In the genomic region with DNA sequence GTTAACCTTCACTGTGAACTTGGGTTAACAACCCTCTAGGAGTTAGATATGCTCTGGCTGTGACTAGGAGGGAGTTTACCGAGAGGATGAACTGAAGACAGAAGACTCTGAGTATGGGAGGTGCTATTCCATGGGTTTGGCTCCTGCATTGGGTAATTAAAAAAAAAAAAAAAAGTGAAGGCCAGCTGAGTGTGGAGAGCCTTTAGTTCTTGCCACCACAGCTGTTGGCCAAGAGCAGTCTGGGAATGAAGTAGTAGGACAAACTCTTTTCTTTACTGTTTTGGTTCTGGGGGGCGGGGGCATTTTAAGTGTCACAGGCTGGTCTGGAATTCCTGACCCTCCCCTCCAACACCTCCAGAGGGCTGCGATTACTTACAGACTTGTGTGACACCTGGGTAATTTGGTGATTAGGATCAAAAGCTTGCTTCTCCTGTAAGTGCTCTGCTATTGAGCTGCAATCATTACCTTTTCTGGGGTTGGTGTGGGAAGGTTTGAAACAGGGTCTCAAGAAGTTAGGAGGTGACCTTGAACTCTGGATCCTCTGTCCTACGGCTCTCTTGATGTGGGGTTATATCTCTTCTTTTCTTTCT, we compare ENCODE assay signal across 8 mouse cellular contexts. TPM values are rescaled to one million over a fixed set of nuclear protein-coding genes. Genes with fewer than 3 reads are reported as not detected.
DNase-seq lines count a peak whose midpoint lies in the region; ATAC-seq and TF ChIP-seq lines count a peak whose summit lies in the region.

No protein-coding gene starts in this region.

- no peaks in the 10 kb centered on the region for H3K27me3 ChIP-seq in limb, embryonic 13.5 days
- H3K27me3 ChIP-seq in stomach, postnatal 0 days (ENCODE audit: control insufficient read depth, insufficient read depth, low read length), result no peaks in the 10 kb centered on the region

- ATAC-seq in limb, embryonic 13.5 days (ENCODE audit: low FRiP score, low read depth), result no peak
- ATAC-seq in stomach, postnatal 0 days (ENCODE audit: low FRiP score, low TSS enrichment), result no peak

- H3K4me1 ChIP-seq in limb, embryonic 13.5 days, result peaks cover 32% of the 10 kb centered on the region
- H3K4me1 ChIP-seq in stomach, postnatal 0 days (replicated peaks; ENCODE audit: control insufficient read depth, insufficient read depth), result peaks cover 4% of the 10 kb centered on the region; the same call in 1 of the 2 replicates

- DNase-seq in cerebellum, adult 9-10 months, result peak; percentile 42
- DNase-seq in cerebellum, postnatal 14 days, result no peak
- peak; percentile 12 for DNase-seq in thymus, postnatal 25 days
- DNase-seq in thymus, postnatal 14 days, result no peak
- no peak for DNase-seq in stomach, postnatal 0 days (ENCODE audit: low spot score)
- DNase-seq in urinary bladder, postnatal 14 days (ENCODE audit: low spot score), result no peak
- no peak for DNase-seq in layer of hippocampus, postnatal 10 days (ENCODE audit: low spot score in 2 of 2)

- H3K4me3 ChIP-seq in limb, embryonic 13.5 days, result peak overlapping the region; percentile 93
- no peak overlapping the region for H3K4me3 ChIP-seq in stomach, postnatal 0 days (ENCODE audit: low read depth, low read length)

- TF ChIP-seq CTCF in stomach, postnatal 0 days (IDR thresholded peaks at IDR 0.05; ENCODE audit: low read depth), result no peak

- H3K36me3 ChIP-seq in limb, embryonic 13.5 days, result peaks cover 14% of the 10 kb centered on the region
- peaks cover 2% of the 10 kb centered on the region; the same call in 1 of the 2 replicates for H3K36me3 ChIP-seq in stomach, postnatal 0 days (ENCODE audit: control insufficient read depth, insufficient read depth, low read length)

- 23% methylated on average over 4 of the region's 4 CpGs for WGBS in limb, embryonic 13.5 days
- WGBS in stomach, postnatal 0 days, result 43% methylated on average over 4 of the region's 4 CpGs

- peak overlapping the region; percentile 60 for H3K4me2 ChIP-seq in limb, embryonic 13.5 days (replicated peaks)
- H3K4me2 ChIP-seq in stomach, postnatal 0 days (replicated peaks; ENCODE audit: low read depth), result peak overlapping the region; percentile 46; the same call in 1 of the 2 replicates

- peak overlapping the region; percentile 84 for H3K27ac ChIP-seq in limb, embryonic 13.5 days
- peak overlapping the region; percentile 96 for H3K27ac ChIP-seq in stomach, postnatal 0 days (replicated peaks)

- H3K9me3 ChIP-seq in limb, embryonic 13.5 days, result no peaks in the 10 kb centered on the region
- H3K9me3 ChIP-seq in stomach, postnatal 0 days (ENCODE audit: control insufficient read depth, low read length), result no peaks in the 10 kb centered on the region

- TF ChIP-seq EP300 in stomach, postnatal 0 days (optimal IDR thresholded peaks at IDR 0.05), result no peak

- H3K9ac ChIP-seq in limb, embryonic 13.5 days, result peak overlapping the region; percentile 55
- H3K9ac ChIP-seq in stomach, postnatal 0 days (ENCODE audit: low read length), result no peak overlapping the region

RNA-seq across cellular contexts. Expression of a gene that starts 1.0 kb away (rescaled TPM):
- 0.91 and 1.3 TPM in 2 replicates for polyA plus RNA-seq in limb, embryonic 13.5 days (2015; fragmentation: Nextera tagmentation; extraction: Ambion mirVana)
- 0.73 and 0.97 TPM in 2 replicates for polyA plus RNA-seq in stomach, postnatal 0 days (2015; fragmentation: Nextera tagmentation; extraction: Ambion mirVana)
- 10 to 100 TPM; 59.7 to 74.3 TPM for total RNA-seq in layer of hippocampus, postnatal 10 days (2021)

RNA-seq across cellular contexts. Expression of a gene that starts 23.8 kb away (rescaled TPM):
- polyA plus RNA-seq in limb, embryonic 13.5 days (2015; fragmentation: Nextera tagmentation; extraction: Ambion mirVana), result 0.65 TPM in 1 of 2 replicates, not detected in the other
- 514 and 560 TPM in 2 replicates for polyA plus RNA-seq in stomach, postnatal 0 days (2015; fragmentation: Nextera tagmentation; extraction: Ambion mirVana)
- total RNA-seq in layer of hippocampus, postnatal 10 days (2021), result under 1 TPM in 1 of 2 experiments, not detected in 1; 0.69 TPM

RNA-seq across cellular contexts. Expression of a gene that starts 44.7 kb away (rescaled TPM):
- 321 and 322 TPM in 2 replicates for polyA plus RNA-seq in limb, embryonic 13.5 days (2015; fragmentation: Nextera tagmentation; extraction: Ambion mirVana)
- 165 and 184 TPM in 2 replicates for polyA plus RNA-seq in stomach, postnatal 0 days (2015; fragmentation: Nextera tagmentation; extraction: Ambion mirVana)
- total RNA-seq in layer of hippocampus, postnatal 10 days (2021), result 10 to 100 TPM; 80.0 to 84.4 TPM

RNA-seq across cellular contexts. Expression of a gene that starts 57.6 kb away (rescaled TPM):
- polyA plus RNA-seq in limb, embryonic 13.5 days (2015; fragmentation: Nextera tagmentation; extraction: Ambion mirVana), result 3.4 and 3.6 TPM in 2 replicates
- polyA plus RNA-seq in stomach, postnatal 0 days (2015; fragmentation: Nextera tagmentation; extraction: Ambion mirVana), result 9.6 and 10.2 TPM in 2 replicates
- total RNA-seq in layer of hippocampus, postnatal 10 days (2021), result 10 to 100 TPM; 15.0 TPM

Comparison
In these comparisons a context has a peak if more than half of its experiments do, and no peak if none do; other contexts are left out.
1. DNase-seq: peak in cerebellum, adult 9-10 months (single experiment) and thymus, postnatal 25 days (single experiment); none in cerebellum, postnatal 14 days (0 of 2), thymus, postnatal 14 days (single experiment), stomach, postnatal 0 days (single experiment), urinary bladder, postnatal 14 days (single experiment) and layer of hippocampus, postnatal 10 days (0 of 2).
2. RNA of a gene that starts 23.8 kb away (polyA plus RNA-seq): 514 to 560 TPM in stomach, postnatal 0 days; 0.65 TPM in limb, embryonic 13.5 days; every median in the first group is over 100 times any median in the second.